Mouse (Mus musculus) neural tube, embryonic 15.5 days (tissue): ENCODE results near the gene Gm28308. TPM values are rescaled to one million over a fixed set of nuclear protein-coding genes. Genes with fewer than 3 reads are reported as not detected.

Experiments used
- ATAC-seq: fragments of 200-750 bp; cut with Nextera tagmentation; 2 replicates; pipeline ENCODE4 v1.8.0; 2017; ENCODE audit warnings: mild to moderate bottlenecking, moderate TSS enrichment, moderate library complexity; ENCODE audit not compliant: low FRiP score
- H3K27ac ChIP-seq: fragments of 300-500 bp; sonication (generic); replicated peaks from 2 replicates; pipeline ENCODE4 v1.5.1; 2015; ENCODE audit warnings: mild to moderate bottlenecking, inconsistent platforms
- H3K27me3 ChIP-seq: fragments of 300-500 bp; sonication (generic); replicated peaks from 2 replicates; pipeline ENCODE4 v1.6.1; 2015; ENCODE audit warnings: inconsistent platforms
- H3K36me3 ChIP-seq: fragments of 300-500 bp; sonication (generic); 2 replicates; pipeline ENCODE4 v1.6.1; 2015; ENCODE audit warnings: inconsistent platforms
- H3K4me1 ChIP-seq: fragments of 300-500 bp; sonication (generic); 2 replicates; pipeline ENCODE4 v1.6.1; 2015; ENCODE audit warnings: inconsistent platforms
- H3K4me2 ChIP-seq: fragments of 300-500 bp; sonication (generic); 2 replicates; pipeline ENCODE4 v1.6.1; 2015; ENCODE audit warnings: inconsistent platforms, mild to moderate bottlenecking, moderate library complexity
- H3K4me3 ChIP-seq: fragments of 300-500 bp; sonication (generic); replicated peaks from 2 replicates; pipeline ENCODE4 v1.5.1; 2015; ENCODE audit warnings: mild to moderate bottlenecking, inconsistent platforms
- H3K9ac ChIP-seq: fragments of 300-500 bp; sonication (generic); replicated peaks from 2 replicates; pipeline ENCODE4 v1.6.1; 2015; ENCODE audit warnings: mild to moderate bottlenecking, inconsistent platforms
- H3K9me3 ChIP-seq: fragments of 300-500 bp; sonication (generic); replicated peaks from 2 replicates; pipeline ENCODE4 v1.6.1; 2016; ENCODE audit warnings: inconsistent platforms
- WGBS: fragments of 180-500 bp; shearing (Covaris S2); methylation state at CpG from one replicate; pipeline ENCODE4 v1.1.7; 2015; ENCODE audit warnings: mixed read lengths; 5-methylcytosine and 5-hydroxymethylcytosine counted together
- polyA plus RNA-seq: library from polyadenylated mRNA; unstranded; fragments of >200 nt; fragmentation: Nextera tagmentation; extraction: Ambion mirVana; gene quantifications from 2 replicates; pipeline ENCODE4 v1.2.1, GENCODE M21; 2015

Gm28308 gene
- polyA plus RNA-seq: not detected in 2 replicates

GRCm38 (mm10) chr6:52213119-52213986, at the start of gene Gm28308, which contains the start of gene Hoxa3:
Gene Gm28308 (minus strand): TSS chr6:52213339.
Gene Hoxa3 (minus strand): TSS chr6:52213336.
- no peaks in the 10 kb centered on the region for H3K9me3 ChIP-seq
- peak within 1 kb of the TSS; percentile 81 for H3K4me3 ChIP-seq
- H3K27ac ChIP-seq: peak within 1 kb of the TSS; percentile 100
- WGBS: 4% methylated on average over 38 of the region's 38 CpGs
- H3K4me1 ChIP-seq: peaks cover 57% of the 10 kb centered on the region
- H3K36me3 ChIP-seq: no peaks in the 10 kb centered on the region
- H3K9ac ChIP-seq: peak within 1 kb of the TSS; percentile 99
- no peaks in the 10 kb centered on the region for H3K27me3 ChIP-seq
- peak; percentile 74 for ATAC-seq
- H3K4me2 ChIP-seq: peak within 1 kb of the TSS; percentile 85

GRCm38 (mm10) chr6:52262463-52263320, 49.6 kb upstream of the Gm28308 start:
- 1% methylated on average over 24 of the region's 24 CpGs for WGBS
- no peak overlapping the region for H3K27ac ChIP-seq
- H3K9ac ChIP-seq: no peak overlapping the region
- no peak overlapping the region for H3K4me2 ChIP-seq
- H3K4me1 ChIP-seq: peaks cover 11% of the 10 kb centered on the region
- H3K4me3 ChIP-seq: no peak overlapping the region
- H3K27me3 ChIP-seq: peaks cover 79% of the 10 kb centered on the region
- H3K36me3 ChIP-seq: no peaks in the 10 kb centered on the region
- H3K9me3 ChIP-seq: no peaks in the 10 kb centered on the region
- no peak for ATAC-seq

- no peak for ATAC-seq
- Histone ChIP-seq H3K4me3 (no peak overlapping the region), H3K9ac (no peak overlapping the region), H3K4me1 (peaks cover 11% of the 10 kb centered on the region), H3K9me3 (no peaks in the 10 kb centered on the region), H3K4me2 (no peak overlapping the region), H3K27ac (no peak overlapping the region), H3K27me3 (peaks cover 82% of the 10 kb centered on the region), H3K36me3 (no peaks in the 10 kb centered on the region)
- 3% methylated on average over 9 of the region's 9 CpGs for WGBS
Measured at GRCm38 (mm10) chr6:52261751-52262462, 48.8 kb upstream of the Gm28308 start.

- no peaks in the 10 kb centered on the region for H3K36me3 ChIP-seq
- H3K4me3 ChIP-seq: peak within 1 kb of the TSS; percentile 20
- H3K4me1 ChIP-seq: peaks cover 11% of the 10 kb centered on the region
- peaks cover 81% of the 10 kb centered on the region for H3K27me3 ChIP-seq
- no peak within 1 kb of the TSS for H3K27ac ChIP-seq
- WGBS: under 1% methylated on average over 56 of the region's 72 CpGs
- ATAC-seq: peak; percentile 53; the same call in 1 of the 2 replicates
- H3K4me2 ChIP-seq: peak within 1 kb of the TSS; percentile 48
- H3K9ac ChIP-seq: no peak within 1 kb of the TSS
- no peaks in the 10 kb centered on the region for H3K9me3 ChIP-seq
Measured at GRCm38 (mm10) chr6:52260654-52261575, 47.8 kb upstream of the Gm28308 start, which contains the start of gene Hoxa13. Gene Hoxa13 (minus strand): TSS chr6:52260880.

GRCm38 (mm10) chr6:52259811-52260261, 46.7 kb upstream of the Gm28308 start:
- WGBS: under 1% methylated on average over 39 of the region's 39 CpGs
- H3K27me3 ChIP-seq: peaks cover 78% of the 10 kb centered on the region

GRCm38 (mm10) chr6:52259081-52259790, 46.1 kb upstream of the Gm28308 start:
- Histone ChIP-seq H3K4me1 (peaks cover 11% of the 10 kb centered on the region), H3K27ac (no peak overlapping the region), H3K4me2 (no peak overlapping the region), H3K9me3 (no peaks in the 10 kb centered on the region), H3K27me3 (peaks cover 76% of the 10 kb centered on the region), H3K9ac (no peak overlapping the region), H3K4me3 (peak overlapping the region; percentile 15; the same call in 1 of the 2 replicates), H3K36me3 (no peaks in the 10 kb centered on the region)
- WGBS: 2% methylated on average over 24 of the region's 25 CpGs
- ATAC-seq: no peak

More at GRCm38 (mm10) chr6:52259811-52260261, 46.7 kb upstream of the Gm28308 start:
- peak overlapping the region; percentile 48 for H3K4me2 ChIP-seq
- H3K9me3 ChIP-seq: no peaks in the 10 kb centered on the region
- no peak overlapping the region for H3K9ac ChIP-seq
- ATAC-seq: no peak
- peak overlapping the region; percentile 15 for H3K4me3 ChIP-seq
- H3K4me1 ChIP-seq: peaks cover 11% of the 10 kb centered on the region
- no peak overlapping the region for H3K27ac ChIP-seq
- no peaks in the 10 kb centered on the region for H3K36me3 ChIP-seq

GRCm38 (mm10) chr6:52256956-52257355, 43.8 kb upstream of the Gm28308 start:
- H3K27me3 ChIP-seq: peaks cover 72% of the 10 kb centered on the region
- under 1% methylated on average over 6 of the region's 6 CpGs for WGBS

GRCm38 (mm10) chr6:52253511-52254500, 40.7 kb upstream of the Gm28308 start:
- H3K27me3 ChIP-seq: peaks cover 84% of the 10 kb centered on the region

More at GRCm38 (mm10) chr6:52256956-52257355, 43.8 kb upstream of the Gm28308 start:
- H3K9me3 ChIP-seq: no peaks in the 10 kb centered on the region
- no peak overlapping the region for H3K4me3 ChIP-seq
- no peak overlapping the region for H3K9ac ChIP-seq
- H3K4me1 ChIP-seq: peaks cover 19% of the 10 kb centered on the region
- H3K36me3 ChIP-seq: no peaks in the 10 kb centered on the region
- H3K4me2 ChIP-seq: no peak overlapping the region
- no peak overlapping the region for H3K27ac ChIP-seq
- ATAC-seq: no peak

More at GRCm38 (mm10) chr6:52253511-52254500, 40.7 kb upstream of the Gm28308 start:
- H3K36me3 ChIP-seq: no peaks in the 10 kb centered on the region
- no peak for ATAC-seq
- H3K27ac ChIP-seq: no peak overlapping the region
- no peaks in the 10 kb centered on the region for H3K9me3 ChIP-seq
- H3K9ac ChIP-seq: no peak overlapping the region
- H3K4me2 ChIP-seq: peak overlapping the region; percentile 16
- 0 out of 2 replicates have a peak overlapping the region, but pooled peaks have one; percentile 8 for H3K4me3 ChIP-seq
- H3K4me1 ChIP-seq: peaks cover 8% of the 10 kb centered on the region; the same call in 1 of the 2 replicates
- 2% methylated on average over 59 of the region's 59 CpGs for WGBS
